Mouse (Mus musculus): ENCODE measurements around the gene Zdhhc5.

GRCm38 (mm10) chr2:84761309-84761708 lies 46.3 kb upstream of the Zdhhc5 start:
- TF ChIP-seq POLR2A (IDR thresholded peaks at IDR 0.05; ENCODE audit: borderline replicate concordance, control insufficient read depth, low read depth, low read length) = no peak
- no peak for TF ChIP-seq CTCF (IDR thresholded peaks at IDR 0.05; ENCODE audit: control insufficient read depth, insufficient read depth, low read length)
